Mouse (Mus musculus) small intestine, adult 2 months (tissue): Measurements from ENCODE around the gene Cfap58. TPM values are rescaled to one million over a fixed set of nuclear protein-coding genes. Genes with fewer than 3 reads are reported as not detected.

Experiments used
- H3K27ac ChIP-seq: fragments of 200-500 bp; 2 replicates; pipeline ENCODE4 v1.5.1; 2012; ENCODE audit warnings: low read depth, low read length, control low read depth, inconsistent platforms; ENCODE audit not compliant: insufficient read depth
- H3K27me3 ChIP-seq: fragments of 200-500 bp; 2 replicates; pipeline ENCODE4 v1.6.1; 2012; ENCODE audit warnings: mild to moderate bottlenecking, moderate library complexity, low read length, inconsistent platforms; ENCODE audit not compliant: control insufficient read depth, insufficient read depth
- H3K36me3 ChIP-seq: fragments of 200-500 bp; 2 replicates; pipeline ENCODE4 v1.6.1; 2012; ENCODE audit warnings: mild to moderate bottlenecking, low read length, control low read depth, inconsistent platforms; ENCODE audit not compliant: control insufficient read depth, insufficient read depth
- H3K4me1 ChIP-seq: fragments of 200-500 bp; 2 replicates; pipeline ENCODE4 v1.6.1; 2012; ENCODE audit warnings: low read length, inconsistent platforms, mixed read lengths; ENCODE audit not compliant: control insufficient read depth, insufficient read depth, insufficient read length
- H3K4me3 ChIP-seq: fragments of 200-500 bp; 2 replicates; pipeline ENCODE4 v1.5.1; 2012; ENCODE audit warnings: low read depth, mild to moderate bottlenecking, control low read depth, inconsistent platforms, low read length, moderate library complexity
- CTCF ChIP-seq: fragments of 200-500 bp; IDR thresholded peaks from 2 replicates; pipeline ENCODE4 v1.5.1; 2012; ENCODE audit warnings: low read depth, mild to moderate bottlenecking, control low read depth, inconsistent platforms, low read length, moderate library complexity, mixed read lengths; ENCODE audit not compliant: insufficient replicate concordance, insufficient read length; ENCODE audit errors: extremely low read depth
- POLR2A ChIP-seq: fragments of 200-500 bp; IDR thresholded peaks from 2 replicates; pipeline ENCODE4 v1.6.1; 2012; ENCODE audit warnings: low read depth, mild to moderate bottlenecking, control low read depth, inconsistent platforms, low read length, moderate library complexity
- WGBS: fragments of 180-500 bp; shearing (Covaris S2); methylation state at CpG from one replicate; pipeline ENCODE4 v1.1.7; 2018; 5-methylcytosine and 5-hydroxymethylcytosine counted together
- polyA plus RNA-seq: library from polyadenylated mRNA; depleted of rRNA; stranded (reverse); fragments of >200 nt; gene quantifications from 2 replicates; pipeline ENCODE4 v1.2.3, GENCODE M21; 2012; rRNA removed

The Cfap58 gene
- polyA plus RNA-seq, 1 experiment = not detected

DNA sequence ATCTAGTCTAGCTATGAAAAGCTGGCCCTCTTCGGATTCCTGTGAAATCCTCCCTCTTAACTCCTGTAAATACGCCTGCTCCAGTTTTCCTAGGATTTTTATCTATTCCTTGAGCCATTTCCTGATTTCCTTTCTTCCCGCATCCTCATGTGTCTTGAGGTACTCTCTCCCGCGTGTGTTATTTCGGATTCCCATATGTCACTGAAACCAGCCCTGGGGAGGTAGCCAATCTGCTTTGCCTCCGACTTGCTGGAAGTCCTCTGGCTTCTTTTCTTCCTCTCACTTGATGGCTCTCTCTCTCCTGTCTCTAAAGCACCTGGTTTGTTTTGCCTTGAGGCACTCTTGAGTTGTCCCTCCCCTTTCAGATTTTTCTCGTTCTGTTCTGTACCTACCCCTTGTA lies 87.9 kb downstream of the Cfap58 start:
- no peak overlapping the region for H3K27ac ChIP-seq
- 82% methylated on average over 8 of the region's 8 CpGs for WGBS
- no peaks in the 10 kb centered on the region for H3K4me1 ChIP-seq
- no peaks in the 10 kb centered on the region for H3K36me3 ChIP-seq
- H3K27me3 ChIP-seq = no peaks in the 10 kb centered on the region
- no peak overlapping the region for H3K4me3 ChIP-seq
- no peak for TF ChIP-seq CTCF
- no peak for TF ChIP-seq POLR2A

DNA sequence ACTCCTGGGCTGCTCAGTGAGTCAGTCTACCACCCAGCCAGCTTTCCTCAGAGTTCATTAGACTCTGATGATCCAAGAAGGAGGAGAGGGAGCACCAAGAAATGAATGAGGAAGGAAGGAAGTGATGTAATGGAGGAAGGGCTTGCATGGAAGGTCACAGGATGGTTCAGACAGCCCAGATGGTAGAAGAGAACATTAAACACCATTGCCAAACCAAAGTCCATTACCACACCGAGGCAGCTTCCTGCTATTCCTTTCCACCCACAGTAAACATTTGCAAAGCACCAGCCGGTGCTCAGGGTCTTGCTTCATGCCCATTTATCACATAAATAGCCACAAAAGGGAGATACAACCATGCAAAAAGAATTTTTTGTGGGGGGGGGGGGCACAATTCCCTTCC lies 89.4 kb downstream of the Cfap58 start:
- Histone ChIP-seq H3K27ac (no peak overlapping the region), H3K4me1 (no peaks in the 10 kb centered on the region), H3K4me3 (no peak overlapping the region), H3K36me3 (no peaks in the 10 kb centered on the region), H3K27me3 (no peaks in the 10 kb centered on the region)
- 14% methylated on average over 2 of the region's 2 CpGs for WGBS
- TF ChIP-seq CTCF (no peak), POLR2A (no peak)

DNA sequence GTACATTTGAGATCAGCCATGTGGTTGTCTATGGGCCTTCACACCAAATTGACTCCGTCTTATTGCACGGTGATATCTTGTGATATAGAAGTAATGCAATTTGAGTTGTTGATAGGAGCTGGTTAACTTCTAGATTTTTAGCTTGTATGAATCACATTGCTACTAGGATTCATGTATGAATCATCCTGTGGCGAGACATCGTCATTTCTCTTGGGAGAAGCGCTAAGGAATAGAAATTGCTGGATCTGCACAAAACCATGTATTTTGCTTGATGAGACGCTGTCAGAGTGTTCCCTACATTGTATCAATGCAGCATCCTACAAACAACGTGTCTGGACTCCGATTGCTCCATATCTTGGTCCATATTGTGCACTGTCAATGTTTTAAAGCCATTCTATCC lies 102.1 kb downstream of the Cfap58 start:
- no peaks in the 10 kb centered on the region for H3K36me3 ChIP-seq
- H3K4me3 ChIP-seq = no peak overlapping the region
- TF ChIP-seq CTCF = no peak
- no peak for TF ChIP-seq POLR2A
- 82% methylated on average over 8 of the region's 8 CpGs for WGBS
- H3K4me1 ChIP-seq = no peaks in the 10 kb centered on the region
- H3K27me3 ChIP-seq = no peaks in the 10 kb centered on the region
- no peak overlapping the region for H3K27ac ChIP-seq

DNA sequence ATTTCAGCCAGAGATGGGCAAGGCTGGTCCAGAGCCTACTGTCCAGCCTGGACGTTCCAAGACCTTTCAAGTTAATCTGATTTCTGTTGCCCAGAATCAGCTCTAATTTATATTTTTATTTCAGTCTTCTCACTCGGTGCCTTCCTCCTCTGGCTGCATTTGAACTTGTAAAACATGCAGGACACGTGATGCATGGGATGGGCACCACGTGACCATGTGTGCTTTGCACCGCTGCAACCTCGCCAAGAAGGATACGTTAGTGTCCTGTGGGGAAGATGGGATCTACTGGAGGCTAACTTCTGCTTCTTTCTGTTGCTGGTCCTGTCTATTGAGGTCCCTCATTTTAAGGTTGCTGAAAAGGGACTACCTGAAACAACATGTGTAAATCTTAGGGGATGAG lies 109.8 kb downstream of the Cfap58 start:
- Histone ChIP-seq H3K27me3 (no peaks in the 10 kb centered on the region), H3K27ac (no peak overlapping the region), H3K36me3 (no peaks in the 10 kb centered on the region), H3K4me3 (no peak overlapping the region), H3K4me1 (no peaks in the 10 kb centered on the region)
- WGBS = 80% methylated on average over 7 of the region's 7 CpGs
- TF ChIP-seq CTCF = no peak
- TF ChIP-seq POLR2A = no peak

DNA sequence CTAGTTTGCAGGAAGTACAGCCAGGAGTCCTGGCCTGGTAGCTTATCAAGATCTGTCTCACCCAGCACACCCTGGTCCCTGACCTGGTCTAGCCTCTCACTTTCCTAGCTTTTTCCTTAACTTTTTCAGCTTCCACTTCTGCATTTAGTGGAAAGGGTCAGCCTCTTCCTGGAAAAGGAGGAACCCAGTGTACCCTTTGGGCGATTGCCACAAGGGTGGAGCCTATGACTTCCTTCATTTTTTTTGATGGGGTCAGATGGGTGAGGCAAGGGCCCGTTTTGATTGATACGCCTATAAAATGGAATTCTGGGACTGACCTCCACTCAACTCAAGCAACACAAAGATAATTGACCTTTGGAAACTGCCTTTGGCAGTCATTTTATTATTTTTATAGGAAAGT lies 111.9 kb downstream of the Cfap58 start:
- H3K4me1 ChIP-seq = no peaks in the 10 kb centered on the region
- H3K27ac ChIP-seq = no peak overlapping the region
- no peak for TF ChIP-seq POLR2A
- TF ChIP-seq CTCF = no peak
- no peaks in the 10 kb centered on the region for H3K36me3 ChIP-seq
- no peaks in the 10 kb centered on the region for H3K27me3 ChIP-seq
- 38% methylated on average over 3 of the region's 3 CpGs for WGBS
- no peak overlapping the region for H3K4me3 ChIP-seq

DNA sequence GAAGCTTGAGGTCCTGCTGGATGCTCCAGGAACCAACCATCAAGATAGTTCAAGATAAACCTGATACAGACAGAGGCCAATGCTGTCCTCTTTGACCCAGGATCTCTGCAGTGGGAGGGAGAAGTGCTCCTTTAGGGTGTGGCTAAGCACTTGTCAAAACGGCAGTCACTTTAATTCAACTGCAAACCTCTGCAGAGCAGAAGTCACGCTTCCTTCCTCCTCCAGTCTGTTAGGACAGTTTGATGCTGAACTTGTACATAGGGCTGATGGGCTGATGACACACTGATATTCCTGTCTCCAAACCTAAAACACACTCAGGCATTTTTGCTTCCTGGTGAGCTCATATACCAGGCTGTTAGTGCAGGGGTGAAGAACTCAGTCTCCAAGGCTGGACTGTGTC lies 125.8 kb downstream of the Cfap58 start:
- Histone ChIP-seq H3K36me3 (no peaks in the 10 kb centered on the region), H3K4me1 (no peaks in the 10 kb centered on the region), H3K27ac (no peak overlapping the region), H3K4me3 (no peak overlapping the region), H3K27me3 (no peaks in the 10 kb centered on the region)
- no peak for TF ChIP-seq CTCF
- no peak for TF ChIP-seq POLR2A
- 23% methylated on average over 2 of the region's 2 CpGs for WGBS

DNA sequence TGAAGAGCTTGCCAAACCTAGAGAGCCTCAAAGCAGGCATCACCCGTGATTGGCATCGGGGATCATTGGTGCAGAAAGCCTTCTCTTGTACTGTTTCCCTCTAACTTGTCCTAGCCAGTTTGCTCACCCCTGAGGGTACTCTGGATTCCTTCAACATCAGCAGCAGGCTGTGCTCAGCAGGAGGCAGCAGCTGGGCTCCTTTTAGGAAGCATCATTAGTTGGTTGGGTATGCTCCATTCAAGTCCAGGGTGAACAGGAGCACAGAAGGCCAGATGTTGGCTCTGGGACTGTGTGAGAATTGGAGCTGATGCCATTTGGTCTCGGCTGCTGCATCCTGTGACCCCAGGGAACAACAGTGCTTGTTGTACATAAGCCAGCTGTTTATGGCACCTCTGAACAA lies 142.2 kb downstream of the Cfap58 start:
- H3K36me3 ChIP-seq = no peaks in the 10 kb centered on the region
- H3K27ac ChIP-seq = no peak overlapping the region
- no peak overlapping the region for H3K4me3 ChIP-seq
- H3K27me3 ChIP-seq = no peaks in the 10 kb centered on the region
- H3K4me1 ChIP-seq = no peaks in the 10 kb centered on the region
- TF ChIP-seq CTCF = no peak
- TF ChIP-seq POLR2A = no peak
- WGBS = 69% methylated on average over 3 of the region's 3 CpGs

DNA sequence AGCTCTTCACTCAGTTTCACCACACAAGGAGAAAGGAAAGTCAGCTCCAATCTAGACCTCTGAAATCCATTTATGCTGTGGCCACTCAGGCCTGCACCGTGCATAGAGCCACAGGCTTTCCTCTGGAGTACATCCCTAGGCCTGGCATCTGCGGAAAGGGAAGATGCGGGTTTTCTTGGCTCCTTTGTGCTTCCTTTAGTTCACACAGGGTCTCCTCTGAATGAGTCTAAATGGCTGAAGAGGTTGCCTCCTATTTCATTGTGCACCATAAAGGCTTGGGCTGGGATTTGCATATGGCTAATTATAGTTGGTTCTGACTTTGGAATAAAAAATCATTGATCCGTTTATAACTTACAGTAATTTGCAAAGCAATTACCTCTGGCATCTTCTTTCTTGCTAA lies 144.0 kb downstream of the Cfap58 start:
- no peaks in the 10 kb centered on the region for H3K36me3 ChIP-seq
- H3K27me3 ChIP-seq = no peaks in the 10 kb centered on the region
- H3K27ac ChIP-seq = no peak overlapping the region
- no peak overlapping the region for H3K4me3 ChIP-seq
- H3K4me1 ChIP-seq = no peaks in the 10 kb centered on the region
- TF ChIP-seq POLR2A = no peak
- TF ChIP-seq CTCF = no peak
- WGBS = 89% methylated on average over 4 of the region's 4 CpGs

Other genes starting within 250 kb of the Cfap58 start
- 0.18 and 0.35 TPM in 2 replicates for gene Col17a1, start 245.6 kb upstream of the Cfap58 start, polyA plus RNA-seq
- gene Sfr1, start 206.0 kb upstream of the Cfap58 start, polyA plus RNA-seq = 8.3 and 15.7 TPM in 2 replicates
- gene Gsto1, start 82.7 kb upstream of the Cfap58 start, polyA plus RNA-seq = 242 and 363 TPM in 2 replicates
- gene Gsto2, start 72.1 kb upstream of the Cfap58 start, polyA plus RNA-seq = 0.14 TPM in 1 of 2 replicates, not detected in the other
- gene Cfap43, start 18.4 kb upstream of the Cfap58 start, polyA plus RNA-seq = not detected in 2 replicates
- 2.4 and 3.2 TPM in 2 replicates for gene Itprip, start 18.4 kb upstream of the Cfap58 start, polyA plus RNA-seq